Mouse (Mus musculus) liver, postnatal 0 days (tissue): ENCODE results near the gene Nynrin.

ENCODE experiments used
- CTCF ChIP-seq: sonication (generic); IDR thresholded peaks from 2 replicates; pipeline ENCODE4 v1.5.1; 2016; ENCODE audit warnings: antibody characterized with exemption, low read depth
- EP300 ChIP-seq: IDR thresholded peaks from 2 replicates; pipeline ENCODE4 v1.6.1; 2016; ENCODE audit warnings: antibody characterized with exemption, low read depth, mild to moderate bottlenecking

- TF ChIP-seq CTCF (no peak), EP300 (no peak)
These were observed 32.0 kb downstream of the Nynrin start for GRCm38 (mm10) chr14:55885791-55886271.
